Mouse (Mus musculus): ENCODE results near the gene Csnk2a1. TPM values are rescaled to one million over a fixed set of nuclear protein-coding genes. Genes with fewer than 3 reads are reported as not detected.

The Csnk2a1 gene
- total and polyA plus RNA-seq, 2 experiments = 20.7 to 99.9 TPM

DNA sequence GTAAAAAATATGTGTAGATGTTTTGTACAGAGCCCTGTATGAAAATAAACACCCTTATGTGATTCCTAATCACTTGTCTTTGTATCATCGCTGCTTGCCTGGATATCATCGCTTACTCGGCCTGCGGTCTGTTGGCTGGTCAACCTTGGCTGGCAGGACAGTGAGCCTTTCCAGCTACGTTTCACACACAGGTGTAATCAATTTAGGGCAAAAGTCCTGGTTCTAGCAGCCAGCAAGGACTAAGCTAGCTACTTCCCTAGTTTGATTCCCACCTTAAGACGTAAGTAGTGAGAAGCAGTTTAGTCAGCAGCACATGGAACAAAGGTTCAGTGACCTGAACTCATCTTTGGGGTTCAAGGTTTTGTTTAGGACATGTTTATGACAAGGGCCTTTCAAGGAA is 87.3 kb downstream of the Csnk2a1 start:
- DNase-seq (ENCODE audit: extremely low read depth, low read depth, low spot score) = peak; percentile 77
- H3K4me1 ChIP-seq (ENCODE audit: control insufficient read depth, insufficient read depth, low read length) = peaks cover 8% of the 10 kb centered on the region; the same call in 1 of the 2 replicates
- H3K4me3 ChIP-seq (ENCODE audit: insufficient read depth, low read depth, low read length) = no peak overlapping the region
- H3K79me2 ChIP-seq (ENCODE audit: control insufficient read depth, insufficient read depth, low read length) = no peaks in the 10 kb centered on the region
- peaks cover 18% of the 10 kb centered on the region for H3K36me3 ChIP-seq (ENCODE audit: control insufficient read depth, insufficient read depth, low read length)
- H3K27me3 ChIP-seq (ENCODE audit: control insufficient read depth, insufficient read depth, low read length) = no peaks in the 10 kb centered on the region
- no peak overlapping the region for H3K9ac ChIP-seq (ENCODE audit: low read depth, low read length)
- no peak overlapping the region for H3K27ac ChIP-seq (replicated peaks; ENCODE audit: insufficient read depth, low read depth, low read length)
- TF ChIP-seq POLR2A (IDR thresholded peaks at IDR 0.05; ENCODE audit: extremely low read depth, insufficient read depth, low read length) = no peak
- TF ChIP-seq CTCF (IDR thresholded peaks at IDR 0.05; ENCODE audit: low read depth, low read length) = no peak
- 27% methylated on average over 6 of the region's 6 CpGs for WGBS

DNA sequence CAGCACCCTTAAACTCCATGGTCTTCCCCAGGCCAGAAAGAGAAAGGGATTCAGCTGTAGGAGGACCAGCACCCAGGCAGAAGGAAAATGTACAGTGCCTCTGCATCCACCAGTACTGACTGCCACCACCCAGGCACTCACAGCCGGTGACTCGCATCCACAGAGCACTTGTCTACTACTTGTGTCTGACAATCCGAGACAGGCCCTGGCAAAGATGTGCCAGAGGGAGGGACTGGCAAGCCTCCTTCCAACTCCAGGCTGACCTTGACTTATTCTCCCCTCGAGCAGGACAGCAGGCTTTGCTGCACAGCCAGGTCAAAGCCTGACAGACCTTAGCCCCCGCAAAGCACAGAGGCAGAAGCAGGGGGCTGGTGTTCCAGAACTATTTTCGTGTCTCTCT is 90.4 kb downstream of the Csnk2a1 start:
- H3K4me3 ChIP-seq (ENCODE audit: insufficient read depth, low read depth, low read length) = no peak overlapping the region
- peaks cover 8% of the 10 kb centered on the region; the same call in 1 of the 2 replicates for H3K4me1 ChIP-seq (ENCODE audit: control insufficient read depth, insufficient read depth, low read length)
- H3K27me3 ChIP-seq (ENCODE audit: control insufficient read depth, insufficient read depth, low read length) = no peaks in the 10 kb centered on the region
- no peak for DNase-seq (ENCODE audit: extremely low read depth, low read depth, low spot score)
- peaks cover 10% of the 10 kb centered on the region for H3K36me3 ChIP-seq (ENCODE audit: control insufficient read depth, insufficient read depth, low read length)
- no peak for TF ChIP-seq CTCF (IDR thresholded peaks at IDR 0.05; ENCODE audit: low read depth, low read length)
- no peak for TF ChIP-seq POLR2A (IDR thresholded peaks at IDR 0.05; ENCODE audit: extremely low read depth, insufficient read depth, low read length)
- 77% methylated on average over 6 of the region's 6 CpGs for WGBS
- H3K79me2 ChIP-seq (ENCODE audit: control insufficient read depth, insufficient read depth, low read length) = no peaks in the 10 kb centered on the region
- H3K9ac ChIP-seq (ENCODE audit: low read depth, low read length) = no peak overlapping the region
- H3K27ac ChIP-seq (replicated peaks; ENCODE audit: insufficient read depth, low read depth, low read length) = no peak overlapping the region

DNA sequence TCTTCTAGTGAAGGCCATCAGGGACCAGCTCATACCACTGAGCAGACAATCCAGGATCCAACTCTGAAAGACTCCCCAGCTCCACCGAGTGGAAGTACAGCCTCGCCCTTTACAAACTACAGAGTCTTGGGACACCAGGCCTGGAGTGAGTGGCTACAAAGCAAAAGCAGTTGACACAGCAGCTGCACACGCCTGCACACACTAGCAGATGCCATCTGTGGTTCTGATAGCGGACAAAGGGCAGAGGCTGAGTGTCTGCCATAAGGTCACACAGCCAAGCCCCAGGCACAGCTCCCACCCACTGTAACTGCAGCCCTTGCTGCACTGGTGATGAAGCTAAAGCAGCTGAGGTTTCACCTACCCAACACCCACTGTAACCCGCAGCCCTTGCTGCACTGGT is 94.9 kb downstream of the Csnk2a1 start:
- no peaks in the 10 kb centered on the region for H3K27me3 ChIP-seq (ENCODE audit: control insufficient read depth, insufficient read depth, low read length)
- H3K27ac ChIP-seq (replicated peaks; ENCODE audit: insufficient read depth, low read depth, low read length) = no peak overlapping the region
- peaks cover 19% of the 10 kb centered on the region; the same call in 1 of the 2 replicates for H3K36me3 ChIP-seq (ENCODE audit: control insufficient read depth, insufficient read depth, low read length)
- H3K9ac ChIP-seq (ENCODE audit: low read depth, low read length) = no peak overlapping the region
- no peak for TF ChIP-seq CTCF (IDR thresholded peaks at IDR 0.05; ENCODE audit: low read depth, low read length)
- no peak for TF ChIP-seq POLR2A (IDR thresholded peaks at IDR 0.05; ENCODE audit: extremely low read depth, insufficient read depth, low read length)
- H3K4me3 ChIP-seq (ENCODE audit: insufficient read depth, low read depth, low read length) = no peak overlapping the region
- DNase-seq (ENCODE audit: extremely low read depth, low read depth, low spot score) = no peak
- WGBS = 94% methylated on average over 5 of the region's 5 CpGs
- H3K79me2 ChIP-seq (ENCODE audit: control insufficient read depth, insufficient read depth, low read length) = no peaks in the 10 kb centered on the region
- H3K4me1 ChIP-seq (ENCODE audit: control insufficient read depth, insufficient read depth, low read length) = no peaks in the 10 kb centered on the region

DNA sequence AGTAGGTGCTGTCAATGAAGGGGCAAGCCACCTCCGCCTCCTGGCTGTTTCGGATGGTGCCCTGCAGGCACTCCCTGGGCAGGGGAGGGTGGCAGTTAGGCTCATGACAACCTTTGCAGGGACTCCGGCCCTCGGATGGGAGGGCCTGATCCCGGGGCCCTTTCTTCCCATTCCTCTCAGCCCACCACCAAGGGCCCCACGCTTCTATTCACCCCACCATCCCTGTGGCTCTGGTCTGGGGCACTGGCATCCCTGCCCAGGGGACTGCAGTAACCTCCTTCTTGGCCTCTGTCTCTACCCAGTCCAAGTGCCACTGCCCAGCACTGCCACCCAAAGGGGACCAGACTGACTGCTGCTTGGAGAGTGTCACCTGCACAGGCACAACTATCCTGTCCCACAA is 95.6 kb downstream of the Csnk2a1 start:
- H3K27me3 ChIP-seq (ENCODE audit: control insufficient read depth, insufficient read depth, low read length) = no peaks in the 10 kb centered on the region
- no peak for DNase-seq (ENCODE audit: extremely low read depth, low read depth, low spot score)
- H3K79me2 ChIP-seq (ENCODE audit: control insufficient read depth, insufficient read depth, low read length) = no peaks in the 10 kb centered on the region
- H3K27ac ChIP-seq (replicated peaks; ENCODE audit: insufficient read depth, low read depth, low read length) = no peak overlapping the region
- no peaks in the 10 kb centered on the region for H3K4me1 ChIP-seq (ENCODE audit: control insufficient read depth, insufficient read depth, low read length)
- H3K36me3 ChIP-seq (ENCODE audit: control insufficient read depth, insufficient read depth, low read length) = peaks cover 19% of the 10 kb centered on the region; the same call in 1 of the 2 replicates
- H3K4me3 ChIP-seq (ENCODE audit: insufficient read depth, low read depth, low read length) = no peak overlapping the region
- H3K9ac ChIP-seq (ENCODE audit: low read depth, low read length) = no peak overlapping the region
- TF ChIP-seq CTCF (IDR thresholded peaks at IDR 0.05; ENCODE audit: low read depth, low read length) = no peak
- TF ChIP-seq POLR2A (IDR thresholded peaks at IDR 0.05; ENCODE audit: extremely low read depth, insufficient read depth, low read length) = no peak
- WGBS = 95% methylated on average over 6 of the region's 6 CpGs

DNA sequence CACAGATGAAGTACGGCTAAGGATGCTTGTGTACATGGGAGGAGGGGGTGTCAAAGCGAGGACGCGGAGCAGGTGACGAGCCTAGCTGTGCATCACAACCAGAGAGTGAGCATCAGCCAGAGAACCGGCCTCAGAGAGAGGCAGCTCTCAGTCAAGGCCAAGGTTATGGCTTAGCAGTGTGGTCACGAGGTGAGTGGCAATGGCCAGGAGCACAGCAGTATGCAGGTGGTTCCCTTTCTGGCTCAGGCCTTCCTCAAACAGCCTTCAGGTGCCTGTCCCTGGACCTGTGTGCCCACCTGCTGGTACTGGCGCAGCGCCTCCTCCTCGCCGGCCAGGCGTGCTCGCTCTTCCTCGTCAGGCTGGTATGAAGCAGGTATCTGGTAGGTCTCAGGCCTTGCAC is 97.3 kb downstream of the Csnk2a1 start:
- TF ChIP-seq POLR2A (IDR thresholded peaks at IDR 0.05; ENCODE audit: extremely low read depth, insufficient read depth, low read length) (no peak), CTCF (IDR thresholded peaks at IDR 0.05; ENCODE audit: low read depth, low read length) (no peak)
- Histone ChIP-seq H3K36me3 (ENCODE audit: control insufficient read depth, insufficient read depth, low read length) (peaks cover 22% of the 10 kb centered on the region; the same call in 1 of the 2 replicates), H3K4me1 (ENCODE audit: control insufficient read depth, insufficient read depth, low read length) (no peaks in the 10 kb centered on the region), H3K27me3 (ENCODE audit: control insufficient read depth, insufficient read depth, low read length) (no peaks in the 10 kb centered on the region), H3K4me3 (ENCODE audit: insufficient read depth, low read depth, low read length) (no peak overlapping the region), H3K27ac (replicated peaks; ENCODE audit: insufficient read depth, low read depth, low read length) (no peak overlapping the region), H3K9ac (ENCODE audit: low read depth, low read length) (no peak overlapping the region), H3K79me2 (ENCODE audit: control insufficient read depth, insufficient read depth, low read length) (no peaks in the 10 kb centered on the region)
- DNase-seq (ENCODE audit: extremely low read depth, low read depth, low spot score) = no peak
- WGBS = 96% methylated on average over 14 of the region's 14 CpGs

DNA sequence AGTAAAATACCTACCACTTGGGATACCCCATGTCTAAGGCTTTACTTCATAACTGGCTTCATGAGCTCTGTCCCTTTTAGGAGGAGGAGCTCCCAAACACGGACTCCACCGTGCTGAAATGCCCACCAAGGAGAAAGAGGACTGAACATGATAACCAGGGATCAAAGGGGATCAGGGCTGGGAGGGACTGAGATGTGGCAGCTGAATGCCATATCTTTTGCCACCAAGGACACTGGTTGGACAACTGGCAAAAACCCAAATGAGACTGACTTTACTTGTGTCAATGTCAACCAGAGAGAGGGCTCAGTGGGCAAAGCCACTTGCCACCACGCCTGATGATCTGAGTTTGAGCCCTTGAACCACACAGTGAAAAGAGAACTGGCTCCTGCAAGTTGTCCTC is 98.2 kb downstream of the Csnk2a1 start:
- H3K4me3 ChIP-seq (ENCODE audit: insufficient read depth, low read depth, low read length) = no peak overlapping the region
- no peaks in the 10 kb centered on the region for H3K27me3 ChIP-seq (ENCODE audit: control insufficient read depth, insufficient read depth, low read length)
- peaks cover 24% of the 10 kb centered on the region; the same call in 1 of the 2 replicates for H3K36me3 ChIP-seq (ENCODE audit: control insufficient read depth, insufficient read depth, low read length)
- no peaks in the 10 kb centered on the region for H3K79me2 ChIP-seq (ENCODE audit: control insufficient read depth, insufficient read depth, low read length)
- no peaks in the 10 kb centered on the region for H3K4me1 ChIP-seq (ENCODE audit: control insufficient read depth, insufficient read depth, low read length)
- H3K27ac ChIP-seq (replicated peaks; ENCODE audit: insufficient read depth, low read depth, low read length) = no peak overlapping the region
- DNase-seq (ENCODE audit: extremely low read depth, low read depth, low spot score) = no peak
- no peak for TF ChIP-seq POLR2A (IDR thresholded peaks at IDR 0.05; ENCODE audit: extremely low read depth, insufficient read depth, low read length)
- no peak for TF ChIP-seq CTCF (IDR thresholded peaks at IDR 0.05; ENCODE audit: low read depth, low read length)
- WGBS = 75% methylated on average over 3 of the region's 3 CpGs
- no peak overlapping the region for H3K9ac ChIP-seq (ENCODE audit: low read depth, low read length)
